8 mouse cellular contexts compared by ENCODE assay signal in the genomic region with DNA sequence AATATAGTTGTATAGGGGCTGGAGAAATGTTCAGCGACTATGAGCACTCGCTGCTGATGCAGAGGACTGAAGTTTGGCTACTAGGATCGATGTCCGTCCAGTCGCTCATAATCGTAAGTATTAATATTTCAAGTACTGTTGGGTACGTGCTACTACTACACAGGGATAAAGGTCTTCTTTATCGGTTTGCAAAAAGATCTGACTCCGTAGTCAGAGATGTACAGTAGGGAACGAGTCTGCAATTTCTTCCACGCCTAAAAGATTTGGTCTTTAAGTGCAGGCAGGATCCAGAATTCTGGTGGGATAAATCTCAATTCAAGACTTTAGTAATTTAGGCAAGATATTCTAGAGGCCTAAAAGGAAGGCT. TPM values are rescaled to one million over a fixed set of nuclear protein-coding genes. Genes with fewer than 3 reads are reported as not detected.
DNase-seq lines count a peak whose midpoint lies in the region; ATAC-seq and TF ChIP-seq lines count a peak whose summit lies in the region.

No protein-coding gene starts in this region.

- peaks cover 45% of the 10 kb centered on the region for H3K79me2 ChIP-seq in macrophage (ENCODE audit: inconsistent target)

- TF ChIP-seq EP300 in ES-Bruce4 (IDR thresholded peaks at IDR 0.05; ENCODE audit: insufficient read depth, low read depth, low read length), result no peak

- no peaks in the 10 kb centered on the region for H3K27me3 ChIP-seq in heart, embryonic 13.5 days (replicated peaks)
- H3K27me3 ChIP-seq in ES-Bruce4 (ENCODE audit: control insufficient read depth, insufficient read depth, low read length, poor library complexity, severe bottlenecking), result no peaks in the 10 kb centered on the region
- H3K27me3 ChIP-seq in forebrain, postnatal 0 days (ENCODE audit: insufficient read depth, low read length), result no peaks in the 10 kb centered on the region

- intact Hi-C loops in heart, postnatal 36 days (cut with DNase I), result no loop called here

- no peak for TF ChIP-seq POLR2A in ES-Bruce4 (IDR thresholded peaks at IDR 0.05; ENCODE audit: insufficient read depth, low read length)

- no peak for TF ChIP-seq CTCF in ES-Bruce4 (IDR thresholded peaks at IDR 0.05; ENCODE audit: low read depth, low read length)
- no peak for TF ChIP-seq CTCF in forebrain, postnatal 0 days (IDR thresholded peaks at IDR 0.05; ENCODE audit: low read depth)

- peaks cover 40% of the 10 kb centered on the region for H3K4me1 ChIP-seq in heart, embryonic 13.5 days
- no peaks in the 10 kb centered on the region for H3K4me1 ChIP-seq in ES-Bruce4 (ENCODE audit: control insufficient read depth, insufficient read depth, low read length)
- peaks cover 10% of the 10 kb centered on the region for H3K4me1 ChIP-seq in forebrain, postnatal 0 days (ENCODE audit: insufficient read depth)

- peak overlapping the region; percentile 95 for H3K9ac ChIP-seq in heart, embryonic 13.5 days
- peak overlapping the region; percentile 53 for H3K9ac ChIP-seq in ES-Bruce4 (ENCODE audit: low read depth, poor library complexity, severe bottlenecking)
- H3K9ac ChIP-seq in forebrain, postnatal 0 days, result peak overlapping the region; percentile 78

- peak overlapping the region; percentile 93 for H3K27ac ChIP-seq in heart, embryonic 13.5 days (replicated peaks)
- H3K27ac ChIP-seq in ES-Bruce4 (ENCODE audit: insufficient read depth, low read length) (peak overlapping the region; percentile 66; the same call in 1 of the 2 replicates), macrophage (peak overlapping the region; percentile 35)
- peak overlapping the region; percentile 73 for H3K27ac ChIP-seq in forebrain, postnatal 0 days (ENCODE audit: low read depth, low read length)

- H3K4me2 ChIP-seq in heart, embryonic 13.5 days, result peak overlapping the region; percentile 87
- peak overlapping the region; percentile 87 for H3K4me2 ChIP-seq in forebrain, postnatal 0 days (ENCODE audit: low read depth)

- 0 out of 2 replicates have a peak, but pooled peaks cover 9% of the 10 kb centered on the region for H3K36me3 ChIP-seq in heart, embryonic 13.5 days
- H3K36me3 ChIP-seq in ES-Bruce4 (ENCODE audit: control insufficient read depth, insufficient read depth, low read length, poor library complexity, severe bottlenecking) (no peaks in the 10 kb centered on the region), macrophage (ENCODE audit: inconsistent target) (no peaks in the 10 kb centered on the region)
- no peaks in the 10 kb centered on the region for H3K36me3 ChIP-seq in forebrain, postnatal 0 days (ENCODE audit: insufficient read depth)

- H3K9me3 ChIP-seq in heart, embryonic 13.5 days, result no peaks in the 10 kb centered on the region
- H3K9me3 ChIP-seq in ES-Bruce4 (replicated peaks; ENCODE audit: control insufficient read depth, insufficient read depth, low read length, poor library complexity, severe bottlenecking), result no peaks in the 10 kb centered on the region
- H3K9me3 ChIP-seq in forebrain, postnatal 0 days (ENCODE audit: low read length), result no peaks in the 10 kb centered on the region

- DNase-seq in heart, postnatal 36 days, result no peak
- no peak for DNase-seq in forebrain, postnatal 0 days
- DNase-seq in spleen, postnatal 10 days (ENCODE audit: low spot score in 2 of 2), result no peak
- DNase-seq in adrenal gland, adult 8-10 months, result no peak
- DNase-seq in cerebellum, adult 9-11 months, result no peak

- whole genome bisulfite sequencing in heart, embryonic 13.5 days, result 44% methylated on average over 11 of the region's 11 CpGs
- 53% methylated on average over 11 of the region's 11 CpGs for WGBS in forebrain, postnatal 0 days
- 45% methylated on average over 11 of the region's 11 CpGs for WGBS in macrophage (ENCODE audit: missing documents)

- peak overlapping the region; percentile 82 for H3K4me3 ChIP-seq in heart, embryonic 13.5 days
- H3K4me3 ChIP-seq in ES-Bruce4 (ENCODE audit: low read depth, low read length), result peak overlapping the region; percentile 40
- H3K4me3 ChIP-seq in forebrain, postnatal 0 days (ENCODE audit: low read depth, low read length), result peak overlapping the region; percentile 80
- H3K4me3 ChIP-seq in macrophage (ENCODE audit: inconsistent target), result peak overlapping the region; percentile 97

- no peak for ATAC-seq in heart, embryonic 13.5 days (ENCODE audit: extremely low read depth, insufficient number of reproducible peaks, low FRiP score, low TSS enrichment)
- ATAC-seq in forebrain, postnatal 0 days, result peak; percentile 12; the same call in 1 of the 2 replicates

RNA-seq across cellular contexts. Expression of a gene that starts 0.3 kb away (rescaled TPM):
- polyA plus RNA-seq in heart, embryonic 13.5 days (2015; fragmentation: Nextera tagmentation; extraction: Ambion mirVana), result 16.5 and 17.7 TPM in 2 replicates
- total RNA-seq in heart, postnatal 36 days (2021), result 10 to 100 TPM; 11.7 to 12.3 TPM
- polyA plus RNA-seq in ES-Bruce4 (2011; ENCODE audit: insufficient read depth, insufficient read length, low read depth, missing spikeins) (17.5 and 18.1 TPM in 2 replicates), macrophage (2018) (10.7 to 14.6 TPM (median 14.0 TPM) in 3 replicates)
- total RNA-seq in forebrain, postnatal 0 days (2014; rRNA removed), result 17.4 and 24.6 TPM in 2 replicates
- 21.9 and 24.0 TPM in 2 replicates for polyA plus RNA-seq in forebrain, postnatal 0 days (2015; fragmentation: Nextera tagmentation; extraction: Ambion mirVana)
- total RNA-seq in macrophage (2018; cell fraction: chromatin; rRNA removed), result 10 to 100 TPM in 16 of 26 experiments, 1 to 10 TPM in 10; 2.9 to 20.4 (median 10.9) TPM
- total RNA-seq in macrophage (2018; cell fraction: cytosol; rRNA removed), result 10 to 100 TPM; 10.7 to 25.7 (median 19.3) TPM
- 10 to 100 TPM in 23 of 26 experiments, 1 to 10 TPM in 3; 5.1 to 25.2 (median 16.0) TPM for total RNA-seq in macrophage (2018; cell fraction: nucleus; rRNA removed)
- total RNA-seq in adrenal gland, adult 8-10 months (2022), result 10 to 100 TPM; 19.6 to 29.0 (median 22.4) TPM

RNA-seq across cellular contexts. Expression of a gene that starts 13.9 kb away (rescaled TPM):
- 23.6 and 24.3 TPM in 2 replicates for polyA plus RNA-seq in heart, embryonic 13.5 days (2015; fragmentation: Nextera tagmentation; extraction: Ambion mirVana)
- total RNA-seq in heart, postnatal 36 days (2021), result 10 to 100 TPM; 26.2 to 28.4 TPM
- polyA plus RNA-seq in ES-Bruce4 (2011; ENCODE audit: insufficient read depth, insufficient read length, low read depth, missing spikeins) (24.0 and 25.1 TPM in 2 replicates), macrophage (2018) (8.4 to 13.2 TPM (median 12.4 TPM) in 3 replicates)
- total RNA-seq in forebrain, postnatal 0 days (2014; rRNA removed), result 27.4 and 30.3 TPM in 2 replicates
- 25.5 and 26.7 TPM in 2 replicates for polyA plus RNA-seq in forebrain, postnatal 0 days (2015; fragmentation: Nextera tagmentation; extraction: Ambion mirVana)
- total RNA-seq in macrophage (2018; cell fraction: chromatin; rRNA removed), result 10 to 100 TPM in 24 of 26 experiments, 1 to 10 TPM in 2; 4.4 to 34.9 (median 21.1) TPM
- 10 to 100 TPM in 20 of 26 experiments, 1 to 10 TPM in 6; 7.9 to 14.1 (median 11.6) TPM for total RNA-seq in macrophage (2018; cell fraction: cytosol; rRNA removed)
- total RNA-seq in macrophage (2018; cell fraction: nucleus; rRNA removed), result 10 to 100 TPM in 21 of 26 experiments, 1 to 10 TPM in 5; 6.8 to 24.9 (median 15.9) TPM
- 10 to 100 TPM; 32.2 to 39.5 (median 37.2) TPM for total RNA-seq in adrenal gland, adult 8-10 months (2022)

RNA-seq across cellular contexts. Expression of a gene that starts 56.4 kb away (rescaled TPM):
- polyA plus RNA-seq in heart, embryonic 13.5 days (2015; fragmentation: Nextera tagmentation; extraction: Ambion mirVana), result 71.8 and 83.9 TPM in 2 replicates
- 10 to 100 TPM; 63.5 to 64.3 TPM for total RNA-seq in heart, postnatal 36 days (2021)
- polyA plus RNA-seq in ES-Bruce4 (2011; ENCODE audit: insufficient read depth, insufficient read length, low read depth, missing spikeins) (76.6 and 85.5 TPM in 2 replicates), macrophage (2018) (38.5 to 68.4 TPM (median 40.1 TPM) in 3 replicates)
- total RNA-seq in forebrain, postnatal 0 days (2014; rRNA removed), result 77.1 and 83.9 TPM in 2 replicates
- 101 and 105 TPM in 2 replicates for polyA plus RNA-seq in forebrain, postnatal 0 days (2015; fragmentation: Nextera tagmentation; extraction: Ambion mirVana)
- total RNA-seq in macrophage (2018; cell fraction: chromatin; rRNA removed), result 10 to 100 TPM in 23 of 26 experiments, 1 to 10 TPM in 3; 5.1 to 51.8 (median 23.2) TPM
- 10 to 100 TPM; 36.4 to 58.5 (median 45.7) TPM for total RNA-seq in macrophage (2018; cell fraction: cytosol; rRNA removed)
- total RNA-seq in macrophage (2018; cell fraction: nucleus; rRNA removed), result 10 to 100 TPM; 14.3 to 50.3 (median 29.7) TPM
- total RNA-seq in adrenal gland, adult 8-10 months (2022), result 100 to 1,000 TPM in 2 of 4 experiments, 10 to 100 TPM in 2; 86.1 to 115 (median 101) TPM

Comparison
In these comparisons a context has a peak if more than half of its experiments do, and no peak if none do; other contexts are left out.
1. H3K27ac ChIP-seq: peak in every context shown above with its lines; median percentile 93 in heart, embryonic 13.5 days; 73 in forebrain, postnatal 0 days; 66 in ES-Bruce4; 35 in macrophage.
2. H3K4me3 ChIP-seq: peak in every context shown above with its lines; median percentile 97 in macrophage; 82 in heart, embryonic 13.5 days; 80 in forebrain, postnatal 0 days; 40 in ES-Bruce4.